Mouse (Mus musculus) forebrain, postnatal 0 days (tissue): ENCODE results near the gene Mrvi1. TPM values are rescaled to one million over a fixed set of nuclear protein-coding genes. Genes with fewer than 3 reads are reported as not detected.

Source experiments
- ATAC-seq: fragments of 200-750 bp; cut with Nextera tagmentation; 2 replicates; pipeline ENCODE4 v1.8.0; 2017; ENCODE audit warnings: mild to moderate bottlenecking, moderate library complexity
- DNase-seq: peaks from one replicate; pipeline ENCODE4 v3.0.0-alpha.2; 2015
- H3K27ac ChIP-seq: fragments of 300-500 bp; sonication (generic); 2 replicates; pipeline ENCODE4 v1.5.1; 2014; ENCODE audit warnings: low read depth, mild to moderate bottlenecking, antibody characterized with exemption, low read length, moderate library complexity, mixed read lengths
- H3K27me3 ChIP-seq: fragments of 300-500 bp; sonication (generic); 2 replicates; pipeline ENCODE4 v1.6.1; 2014; ENCODE audit warnings: mild to moderate bottlenecking, low read length, mixed read lengths; ENCODE audit not compliant: insufficient read depth
- H3K36me3 ChIP-seq: fragments of 300-500 bp; sonication (generic); 2 replicates; pipeline ENCODE4 v1.6.1; 2014; ENCODE audit warnings: mild to moderate bottlenecking, moderate library complexity; ENCODE audit not compliant: insufficient read depth
- H3K4me1 ChIP-seq: fragments of 300-500 bp; sonication (generic); 2 replicates; pipeline ENCODE4 v1.6.1; 2014; ENCODE audit warnings: antibody characterized with exemption; ENCODE audit not compliant: insufficient read depth
- H3K4me2 ChIP-seq: fragments of 300-500 bp; sonication (generic); 2 replicates; pipeline ENCODE4 v1.6.1; 2014; ENCODE audit warnings: low read depth, mild to moderate bottlenecking, moderate library complexity
- H3K4me3 ChIP-seq: fragments of 300-500 bp; sonication (generic); 2 replicates; pipeline ENCODE4 v1.5.1; 2014; ENCODE audit warnings: low read depth, low read length, mixed read lengths
- H3K9ac ChIP-seq: fragments of 300-500 bp; sonication (generic); 2 replicates; pipeline ENCODE4 v1.6.1; 2014; ENCODE audit warnings: mild to moderate bottlenecking
- H3K9me3 ChIP-seq: fragments of 300-500 bp; sonication (generic); 2 replicates; pipeline ENCODE4 v1.6.1; 2016; ENCODE audit warnings: low read length
- CTCF ChIP-seq: sonication (generic); IDR thresholded peaks from 2 replicates; pipeline ENCODE4 v1.5.1; 2016; ENCODE audit warnings: antibody characterized with exemption, control low read depth, low read depth
- WGBS: fragments of 180-500 bp; shearing (Covaris S2); extraction: QIAGEN DNeasy Blood & Tissue Kit; methylation state at CpG from one replicate; pipeline ENCODE4 v1.1.7; 2014; 5-methylcytosine and 5-hydroxymethylcytosine counted together
- polyA plus RNA-seq: library from polyadenylated mRNA; unstranded; fragments of >200 nt; fragmentation: Nextera tagmentation; extraction: Ambion mirVana; gene quantifications from 2 replicates; pipeline ENCODE4 v1.2.1, GENCODE M21; 2015
- total RNA-seq: library from RNA; depleted of rRNA; stranded (reverse); fragments of >200 nt; gene quantifications from 2 replicates; pipeline ENCODE4 v1.2.3, GENCODE M21; 2014; rRNA removed

The Mrvi1 gene
- total and polyA plus RNA-seq, 2 experiments from 2014 or later: 0.44 to 2.7 TPM

- ATAC-seq (no peak), DNase-seq (no peak)
- Histone ChIP-seq H3K9ac (no peak overlapping the region), H3K4me1 (no peaks in the 10 kb centered on the region), H3K27ac (no peak overlapping the region), H3K27me3 (no peaks in the 10 kb centered on the region), H3K4me3 (no peak overlapping the region), H3K36me3 (peaks cover 40% of the 10 kb centered on the region), H3K9me3 (no peaks in the 10 kb centered on the region), H3K4me2 (no peak overlapping the region)
- WGBS: 87% methylated on average over 8 of the region's 8 CpGs
- no peak for TF ChIP-seq CTCF
These were observed 158.0 kb downstream of the Mrvi1 start for GRCm38 (mm10) chr7:110823995-110824953.

- Histone ChIP-seq H3K27me3 (no peaks in the 10 kb centered on the region), H3K4me3 (no peak overlapping the region), H3K9ac (no peak overlapping the region), H3K9me3 (no peaks in the 10 kb centered on the region), H3K4me1 (no peaks in the 10 kb centered on the region), H3K4me2 (no peak overlapping the region), H3K27ac (no peak overlapping the region), H3K36me3 (peaks cover 33% of the 10 kb centered on the region)
- 75% methylated on average over 4 of the region's 4 CpGs for WGBS
- no peak for TF ChIP-seq CTCF
- DNase-seq (no peak), ATAC-seq (no peak)
These were observed 158.7 kb downstream of the Mrvi1 start for GRCm38 (mm10) chr7:110823593-110823992.

DNA sequence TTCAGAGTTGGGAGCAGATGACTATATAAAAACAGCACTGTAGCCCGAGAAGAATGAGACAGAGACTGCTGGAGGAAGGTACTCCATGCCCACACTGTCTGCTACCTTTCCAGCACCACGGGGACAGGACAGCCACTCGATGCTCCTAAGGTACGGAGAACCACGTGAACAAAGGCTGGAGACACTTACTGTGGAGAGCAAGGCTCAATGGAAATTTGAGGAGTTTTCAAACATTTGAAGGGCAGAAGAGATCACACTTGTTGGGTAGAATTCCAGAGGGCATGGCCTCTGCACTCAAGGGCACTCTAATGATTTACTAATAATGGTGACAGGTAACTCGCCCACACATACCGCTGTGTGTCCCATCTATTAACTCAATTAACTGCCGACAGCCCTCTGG is 159.2 kb downstream of the Mrvi1 start:
- no peak overlapping the region for H3K4me2 ChIP-seq
- no peak overlapping the region for H3K4me3 ChIP-seq
- H3K36me3 ChIP-seq: peaks cover 32% of the 10 kb centered on the region
- ATAC-seq (no peak), DNase-seq (no peak)
- no peak overlapping the region for H3K9ac ChIP-seq
- H3K27me3 ChIP-seq: no peaks in the 10 kb centered on the region
- no peaks in the 10 kb centered on the region for H3K4me1 ChIP-seq
- TF ChIP-seq CTCF: no peak
- H3K27ac ChIP-seq: no peak overlapping the region
- H3K9me3 ChIP-seq: no peaks in the 10 kb centered on the region
- WGBS: 93% methylated on average over 8 of the region's 8 CpGs

DNA sequence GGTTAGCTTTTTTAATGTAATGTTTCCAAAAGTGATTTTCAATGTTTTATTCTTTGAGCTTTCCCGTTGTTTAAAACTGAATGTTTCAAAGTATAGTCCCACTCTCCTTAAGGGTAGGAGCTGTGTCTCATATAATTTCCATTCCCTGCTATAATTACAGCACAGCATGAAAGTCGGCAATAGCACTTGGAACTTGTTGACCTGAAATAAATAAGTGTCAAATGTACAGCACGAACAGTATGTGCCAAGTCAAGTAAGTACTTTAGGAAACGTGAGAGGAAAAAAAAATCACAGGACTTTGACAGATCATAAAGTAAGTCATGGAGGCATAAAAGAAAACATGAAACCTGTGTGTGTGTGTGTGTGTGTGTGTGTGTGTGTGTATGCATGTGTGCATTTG is 160.2 kb downstream of the Mrvi1 start:
- 59% methylated on average over 4 of the region's 4 CpGs for WGBS
- ATAC-seq (no peak), DNase-seq (no peak)
- Histone ChIP-seq H3K27me3 (no peaks in the 10 kb centered on the region), H3K36me3 (peaks cover 29% of the 10 kb centered on the region), H3K27ac (no peak overlapping the region), H3K4me3 (no peak overlapping the region), H3K4me1 (no peaks in the 10 kb centered on the region), H3K4me2 (no peak overlapping the region), H3K9ac (no peak overlapping the region), H3K9me3 (no peaks in the 10 kb centered on the region)
- no peak for TF ChIP-seq CTCF

- ATAC-seq (peak; percentile 38), DNase-seq (peak; percentile 66)
- H3K27me3 ChIP-seq: no peaks in the 10 kb centered on the region
- no peak overlapping the region for H3K4me2 ChIP-seq
- H3K9me3 ChIP-seq: no peaks in the 10 kb centered on the region
- no peaks in the 10 kb centered on the region for H3K4me1 ChIP-seq
- peaks cover 29% of the 10 kb centered on the region for H3K36me3 ChIP-seq
- 43% methylated on average over 3 of the region's 3 CpGs for WGBS
- no peak overlapping the region for H3K27ac ChIP-seq
- no peak overlapping the region for H3K4me3 ChIP-seq
- TF ChIP-seq CTCF: no peak
- H3K9ac ChIP-seq: no peak overlapping the region
These were observed 160.6 kb downstream of the Mrvi1 start for GRCm38 (mm10) chr7:110821653-110822052.

- TF ChIP-seq CTCF: no peak
- no peak overlapping the region for H3K9ac ChIP-seq
- no peaks in the 10 kb centered on the region for H3K4me1 ChIP-seq
- H3K9me3 ChIP-seq: no peaks in the 10 kb centered on the region
- H3K4me3 ChIP-seq: no peak overlapping the region
- H3K4me2 ChIP-seq: no peak overlapping the region
- H3K36me3 ChIP-seq: peaks cover 29% of the 10 kb centered on the region
- DNase-seq (no peak), ATAC-seq (no peak; the same call in 1 of the 2 replicates)
- WGBS: 69% methylated on average over 5 of the region's 5 CpGs
- no peak overlapping the region for H3K27ac ChIP-seq
- no peaks in the 10 kb centered on the region for H3K27me3 ChIP-seq
These were observed 161.2 kb downstream of the Mrvi1 start for GRCm38 (mm10) chr7:110821068-110821467.

- DNase-seq (no peak), ATAC-seq (no peak)
- H3K27me3 ChIP-seq: no peaks in the 10 kb centered on the region
- H3K36me3 ChIP-seq: peaks cover 16% of the 10 kb centered on the region
- no peak overlapping the region for H3K4me2 ChIP-seq
- H3K4me1 ChIP-seq: no peaks in the 10 kb centered on the region
- TF ChIP-seq CTCF: no peak
- no peaks in the 10 kb centered on the region for H3K9me3 ChIP-seq
- H3K4me3 ChIP-seq: no peak overlapping the region
- WGBS: 91% methylated on average over 11 of the region's 11 CpGs
- H3K9ac ChIP-seq: no peak overlapping the region
- H3K27ac ChIP-seq: no peak overlapping the region
These were observed 163.4 kb downstream of the Mrvi1 start for GRCm38 (mm10) chr7:110818787-110819350.

Other genes starting within 250 kb of the Mrvi1 start
- 9.9 and 11.0 TPM in 2 replicates for gene Ampd3, start 214.3 kb downstream of the Mrvi1 start, total RNA-seq
- 4.8 and 8.6 TPM in 2 replicates for gene Ampd3, start 214.3 kb downstream of the Mrvi1 start, polyA plus RNA-seq
- gene Rnf141, start 138.0 kb downstream of the Mrvi1 start, total RNA-seq: 81.8 and 98.9 TPM in 2 replicates
- 38.6 and 44.9 TPM in 2 replicates for gene Rnf141, start 138.0 kb downstream of the Mrvi1 start, polyA plus RNA-seq
- gene Lyve1, start 119.2 kb downstream of the Mrvi1 start, total RNA-seq: 8.4 and 12.3 TPM in 2 replicates
- gene Lyve1, start 119.2 kb downstream of the Mrvi1 start, polyA plus RNA-seq: 5.8 and 6.6 TPM in 2 replicates
- gene Ctr9, start 46.5 kb upstream of the Mrvi1 start, total RNA-seq: 60.3 and 61.7 TPM in 2 replicates
- gene Ctr9, start 46.5 kb upstream of the Mrvi1 start, polyA plus RNA-seq: 45.1 and 59.8 TPM in 2 replicates
- gene Eif4g2, start 100.6 kb upstream of the Mrvi1 start, total RNA-seq: 576 and 580 TPM in 2 replicates
- gene Eif4g2, start 100.6 kb upstream of the Mrvi1 start, polyA plus RNA-seq: 912 and 916 TPM in 2 replicates